Mouse (Mus musculus) 3134 (cell line): ENCODE measurements around the gene Pdcd5.

Experiments used
- DNase-seq: peaks from one replicate; pipeline ENCODE4 v3.0.0-alpha.2; 2011; ENCODE audit warnings: low spot score; ENCODE audit not compliant: insufficient read length; ENCODE audit errors: extremely low read depth

Pdcd5 gene

GRCm38 (mm10) chr7:35647101-35647698 lies at the start of gene Pdcd5:
TSS of gene Pdcd5 (minus strand) at chr7:35647521.
- DNase-seq, result peak; percentile 91

GRCm38 (mm10) chr7:35692641-35693040 lies 45.3 kb upstream of the Pdcd5 start:
- DNase-seq, result no peak

GRCm38 (mm10) chr7:35692117-35692516 lies 44.8 kb upstream of the Pdcd5 start:
- DNase-seq, result no peak

GRCm38 (mm10) chr7:35688781-35689349 lies 41.5 kb upstream of the Pdcd5 start:
- no peak for DNase-seq

- DNase-seq, result no peak
Observed at GRCm38 (mm10) chr7:35688276-35688675, 41.0 kb upstream of the Pdcd5 start.

GRCm38 (mm10) chr7:35687229-35687628 lies 39.9 kb upstream of the Pdcd5 start:
- DNase-seq, result no peak

GRCm38 (mm10) chr7:35686756-35687155 lies 39.4 kb upstream of the Pdcd5 start:
- no peak for DNase-seq

- no peak for DNase-seq
Observed at GRCm38 (mm10) chr7:35686216-35686615, 38.9 kb upstream of the Pdcd5 start.

- DNase-seq, result no peak
Observed at GRCm38 (mm10) chr7:35683409-35684122, 36.2 kb upstream of the Pdcd5 start.

- no peak for DNase-seq
Observed at GRCm38 (mm10) chr7:35681559-35681958, 34.2 kb upstream of the Pdcd5 start.

GRCm38 (mm10) chr7:35678976-35679375 lies 31.7 kb upstream of the Pdcd5 start:
- DNase-seq, result no peak

- no peak for DNase-seq
Observed at GRCm38 (mm10) chr7:35668066-35669041, 21.0 kb upstream of the Pdcd5 start.

- no peak for DNase-seq
Observed at GRCm38 (mm10) chr7:35663790-35664376, 16.6 kb upstream of the Pdcd5 start.

- no peak for DNase-seq
Observed at GRCm38 (mm10) chr7:35659173-35659572, 11.9 kb upstream of the Pdcd5 start.

GRCm38 (mm10) chr7:35657829-35658228 lies 10.5 kb upstream of the Pdcd5 start:
- no peak for DNase-seq

GRCm38 (mm10) chr7:35651583-35652270 lies 4.4 kb upstream of the Pdcd5 start:
- DNase-seq, result no peak

GRCm38 (mm10) chr7:35650716-35651410 lies 3.5 kb upstream of the Pdcd5 start:
- DNase-seq, result no peak

GRCm38 (mm10) chr7:35649071-35649470 lies 1.8 kb upstream of the Pdcd5 start:
- DNase-seq, result peak; percentile 52
